Mouse (Mus musculus) bone marrow, adult 2 months (tissue): Measurements from ENCODE around the gene Glmn.

ENCODE experiments used
- CTCF ChIP-seq: fragments of 200-500 bp; IDR thresholded peaks from 2 replicates; pipeline ENCODE4 v1.5.1; 2011; ENCODE audit warnings: low read length, control low read depth; ENCODE audit not compliant: control insufficient read depth, insufficient read depth
- POLR2A ChIP-seq: fragments of 200-500 bp; IDR thresholded peaks from 2 replicates; pipeline ENCODE4 v1.6.1; 2011; ENCODE audit warnings: low read depth, mild to moderate bottlenecking, control low read depth, low read length, borderline replicate concordance; ENCODE audit not compliant: control insufficient read depth

GRCm38 (mm10) chr5:107547955-107548354 lies 49.7 kb downstream of the Glmn start:
- TF ChIP-seq CTCF (no peak), POLR2A (no peak)
